Mouse (Mus musculus) gastrocnemius, postnatal 10 days (tissue): Measurements from ENCODE around the gene Fasn. TPM values are rescaled to one million over a fixed set of nuclear protein-coding genes. Genes with fewer than 3 reads are reported as not detected.
"Not testable (repeated sequence)": the region's sequence is repeated elsewhere in the genome, so short reads cannot be mapped to it uniquely, and the experiment has no call there.

Experiments used
- DNase-seq: peaks from one replicate; pipeline ENCODE4 v3.0.0; 2021; ENCODE audit warnings: mixed read lengths
- total RNA-seq, 2 experiments: library from RNA; stranded (reverse); gene quantifications; 2 replicates each; pipeline ENCODE4 v1.2.3; 2021

Gene Fasn
- total RNA-seq, 2 experiments from 2014 or later, result 21.8 to 26.4 TPM

DNA sequence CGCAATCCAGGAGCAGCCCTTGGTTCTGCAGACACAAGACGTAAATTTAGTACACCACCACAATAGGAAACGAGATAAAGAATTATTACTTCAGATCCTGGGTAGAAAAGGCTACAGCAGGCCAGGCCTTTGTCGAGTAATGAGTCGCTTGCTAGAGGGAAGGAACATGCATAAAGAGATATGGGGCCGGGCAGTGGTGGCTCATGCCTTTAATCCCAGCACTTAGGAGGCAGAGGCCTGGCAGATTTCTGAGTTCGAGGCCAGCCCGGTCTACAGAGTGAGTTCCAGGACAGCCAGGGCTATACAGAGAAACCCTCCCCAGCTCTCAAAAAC, 27.8 kb downstream of the Fasn start:
- DNase-seq, result no peak

DNA sequence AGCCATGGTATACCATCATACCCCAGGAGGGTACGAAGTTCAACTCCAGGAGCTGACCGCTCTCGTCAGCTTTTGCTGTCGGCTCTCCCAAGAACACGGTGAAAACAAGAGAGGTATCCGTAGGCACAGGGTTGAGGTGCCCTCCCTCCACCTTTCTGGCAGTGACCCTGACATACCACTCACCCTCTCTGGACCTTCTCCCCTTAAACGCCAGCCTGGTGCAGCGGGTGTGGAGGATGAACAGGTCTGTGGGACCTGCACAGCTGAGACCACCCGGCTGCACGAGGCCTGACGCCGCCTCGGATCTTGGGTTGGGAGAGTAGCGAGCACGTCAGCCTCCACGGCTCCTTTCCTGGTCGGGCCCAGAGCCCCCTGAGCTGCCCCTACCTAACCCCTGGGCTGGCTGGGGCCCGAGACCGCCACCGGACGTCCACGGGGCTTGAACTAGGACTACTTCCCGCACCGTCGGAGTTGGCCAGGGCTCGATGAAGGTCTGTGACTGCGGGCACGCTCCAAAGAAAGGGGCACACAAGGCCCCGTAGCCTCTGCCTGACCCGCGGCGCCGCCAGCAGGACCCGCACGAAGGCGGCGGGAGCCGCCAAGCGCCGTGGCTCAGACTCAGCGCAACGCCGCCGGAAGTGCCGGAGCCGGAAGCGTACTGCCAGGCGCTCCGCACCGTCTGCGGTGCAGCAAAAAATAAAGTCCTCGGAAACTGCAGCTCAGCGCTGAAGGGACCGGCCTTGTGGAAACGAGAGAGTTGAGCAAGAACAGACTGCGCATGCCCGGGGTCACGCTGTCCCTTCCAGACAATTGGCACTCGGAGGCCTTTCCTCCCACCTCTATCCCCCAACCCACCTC, 28.4 kb downstream of the Fasn start, which contains the start of gene Dus1l:
Dus1l (minus strand) TSS at position 648 of the 858 bp plus-strand sequence.
- peak; percentile 97 for DNase-seq

DNA sequence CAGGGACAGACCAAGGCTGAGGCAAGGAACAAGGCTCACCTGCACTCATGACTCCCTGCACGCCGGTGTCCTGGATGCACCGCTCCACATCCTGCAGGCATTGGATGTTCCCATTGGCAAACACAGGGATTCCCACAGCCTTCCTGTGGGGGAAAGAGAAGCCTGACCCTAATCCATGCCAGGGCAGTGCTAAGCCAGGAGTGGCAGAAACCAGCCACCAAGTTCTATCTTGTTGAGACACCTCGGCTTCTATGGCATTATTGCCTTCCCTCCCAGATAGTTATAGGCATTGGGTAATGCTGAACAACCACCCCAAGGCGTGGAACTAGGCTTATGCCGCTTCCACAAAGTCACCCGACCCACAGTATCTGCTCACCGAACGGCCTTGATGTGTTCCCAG, 31.7 kb downstream of the Fasn start:
- no peak for DNase-seq

GRCm38 (mm10) chr11:120789810-120790209, 34.5 kb downstream of the Fasn start:
- DNase-seq, result no peak

- no peak for DNase-seq
Observed at GRCm38 (mm10) chr11:120789355-120789754, 35.0 kb downstream of the Fasn start.

GRCm38 (mm10) chr11:120788460-120788859, 35.9 kb downstream of the Fasn start:
- not testable (repeated sequence) for DNase-seq

- DNase-seq, result no peak
Observed at GRCm38 (mm10) chr11:120785145-120785544, 39.2 kb downstream of the Fasn start.

DNA sequence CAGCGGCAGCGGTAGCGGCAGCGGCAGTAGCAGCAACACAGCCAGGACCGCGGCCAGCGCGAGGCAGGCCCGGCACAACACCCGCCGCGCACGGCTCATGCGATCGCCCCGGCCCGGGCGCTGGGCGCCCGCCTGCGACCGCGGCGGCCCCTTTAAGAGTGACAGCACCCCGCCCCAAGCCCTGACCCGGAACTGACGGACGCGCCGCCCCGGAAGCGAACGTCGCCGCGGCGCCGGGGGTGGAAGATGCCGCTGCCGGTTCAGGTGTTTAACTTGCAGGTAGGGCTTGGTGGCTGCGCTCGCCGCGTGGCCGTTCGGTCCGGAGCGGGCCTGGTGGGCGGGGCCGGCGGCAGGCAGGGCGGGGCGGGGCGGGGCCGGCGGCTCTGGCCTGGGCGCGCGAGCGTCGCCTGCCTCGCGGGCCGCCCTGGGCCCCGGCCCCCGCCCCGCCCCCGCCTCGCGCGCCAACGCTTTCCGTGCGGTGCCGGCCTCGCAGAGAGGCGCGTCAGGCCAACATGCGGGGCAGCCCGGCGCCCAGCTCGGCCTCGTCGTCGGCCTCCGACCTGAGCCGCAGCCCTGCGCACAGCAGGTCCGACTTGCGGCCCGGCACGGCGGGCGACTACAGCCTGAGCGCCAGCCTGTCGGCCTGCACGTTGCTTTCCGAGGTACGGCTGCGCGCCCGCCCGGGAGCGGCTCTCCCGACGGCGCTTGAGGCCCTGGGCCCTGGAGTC, 40.1 kb downstream of the Fasn start, which contains the start of the genes Rfng and Gps1:
Rfng (minus strand) TSS at position 144 of the 728 bp plus-strand sequence.
Gps1 (plus strand) TSS at position 209 of the 728 bp plus-strand sequence.
- peak; percentile 83 for DNase-seq

DNA sequence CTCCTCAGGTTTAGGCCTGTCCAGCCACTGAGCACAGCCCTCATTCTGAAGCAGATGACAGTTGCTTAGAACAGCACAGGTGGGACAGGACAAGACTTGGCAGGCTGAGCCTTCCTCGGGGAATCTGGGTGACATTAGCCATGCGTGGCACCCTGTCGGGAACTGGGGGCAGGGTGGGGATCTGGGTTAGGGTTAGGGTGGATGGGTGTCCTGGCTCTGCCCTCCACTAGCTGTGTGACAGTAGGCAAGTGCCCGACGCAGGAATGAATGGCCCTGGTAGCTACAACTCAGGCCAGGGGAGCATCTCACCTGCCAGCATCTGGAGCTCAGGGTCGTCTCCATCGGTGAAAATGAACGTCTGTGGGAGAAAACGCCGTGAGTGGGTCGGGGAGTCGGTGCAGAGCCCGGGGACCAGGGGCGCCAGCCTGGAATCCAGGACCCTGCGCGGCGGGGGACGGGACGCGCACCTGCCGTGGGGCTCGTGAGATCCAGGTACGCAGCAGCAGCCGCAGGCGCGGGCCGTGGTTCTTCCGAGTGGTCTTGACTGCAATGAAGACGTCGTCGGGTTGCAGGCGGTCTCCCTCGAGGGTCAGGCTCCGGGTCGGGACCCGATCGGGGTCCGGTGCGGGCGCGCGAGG, 40.8 kb downstream of the Fasn start:
- peak; percentile 31 for DNase-seq

DNA sequence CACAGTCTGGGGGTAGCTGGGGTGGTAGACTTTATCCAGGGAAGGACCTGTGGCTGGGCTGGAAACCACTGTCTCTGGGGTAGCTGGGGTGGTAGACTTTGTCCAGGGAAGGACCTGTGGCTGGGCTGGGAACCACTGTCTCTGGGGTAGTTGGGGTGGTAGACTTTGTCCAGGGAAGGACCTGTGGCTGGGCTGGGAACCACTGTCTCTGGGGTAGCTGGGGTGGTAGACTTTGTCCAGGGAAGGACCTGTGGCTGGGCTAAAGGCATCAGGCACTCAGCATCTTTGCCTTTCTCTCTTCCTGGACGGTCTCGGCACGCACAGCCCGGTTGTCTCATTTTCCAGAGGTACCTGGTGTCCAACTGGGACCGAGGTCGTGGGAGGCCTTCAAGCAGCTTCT, 43.0 kb downstream of the Fasn start:
- not testable (repeated sequence) for DNase-seq

DNA sequence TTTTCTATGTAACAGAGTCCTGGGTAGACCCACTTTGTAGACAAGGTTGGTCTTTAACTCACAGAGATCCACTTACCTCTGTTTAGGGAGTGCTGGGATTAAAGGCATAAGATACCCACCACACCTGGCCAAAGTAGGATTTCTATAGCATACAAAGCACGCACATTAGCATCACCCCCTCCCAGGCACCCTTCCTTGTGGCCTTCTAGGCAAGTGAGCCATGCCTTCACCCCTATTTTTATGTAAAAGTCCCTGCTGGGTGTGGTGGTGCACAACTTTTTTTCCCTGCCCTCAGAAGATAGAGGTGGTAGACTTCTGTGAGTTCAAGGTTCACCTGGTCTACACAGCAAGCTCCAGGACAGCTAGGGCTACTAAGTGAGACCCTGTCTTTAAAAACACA, 44.5 kb downstream of the Fasn start:
- no peak for DNase-seq

DNA sequence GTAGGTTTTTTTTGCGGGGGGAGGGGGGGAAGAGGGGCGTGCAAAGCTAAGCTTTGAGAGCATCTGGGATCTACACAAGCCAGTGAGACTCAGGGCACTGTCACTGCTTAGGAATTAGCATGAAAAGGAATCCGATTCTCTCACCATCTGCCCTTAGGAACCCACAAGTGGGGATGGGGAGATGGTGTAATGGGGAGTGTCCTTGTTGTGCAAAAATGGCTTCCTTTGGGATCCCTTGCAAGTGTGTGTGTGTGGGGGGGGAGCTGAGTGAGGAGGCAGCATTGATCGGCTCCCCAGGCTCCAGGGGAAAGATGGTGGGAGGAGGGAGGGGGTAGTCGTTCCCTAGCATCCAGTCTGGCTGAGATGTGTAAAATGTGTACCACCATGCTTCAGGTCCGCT, 47.2 kb downstream of the Fasn start:
- peak; percentile 2 for DNase-seq

DNA sequence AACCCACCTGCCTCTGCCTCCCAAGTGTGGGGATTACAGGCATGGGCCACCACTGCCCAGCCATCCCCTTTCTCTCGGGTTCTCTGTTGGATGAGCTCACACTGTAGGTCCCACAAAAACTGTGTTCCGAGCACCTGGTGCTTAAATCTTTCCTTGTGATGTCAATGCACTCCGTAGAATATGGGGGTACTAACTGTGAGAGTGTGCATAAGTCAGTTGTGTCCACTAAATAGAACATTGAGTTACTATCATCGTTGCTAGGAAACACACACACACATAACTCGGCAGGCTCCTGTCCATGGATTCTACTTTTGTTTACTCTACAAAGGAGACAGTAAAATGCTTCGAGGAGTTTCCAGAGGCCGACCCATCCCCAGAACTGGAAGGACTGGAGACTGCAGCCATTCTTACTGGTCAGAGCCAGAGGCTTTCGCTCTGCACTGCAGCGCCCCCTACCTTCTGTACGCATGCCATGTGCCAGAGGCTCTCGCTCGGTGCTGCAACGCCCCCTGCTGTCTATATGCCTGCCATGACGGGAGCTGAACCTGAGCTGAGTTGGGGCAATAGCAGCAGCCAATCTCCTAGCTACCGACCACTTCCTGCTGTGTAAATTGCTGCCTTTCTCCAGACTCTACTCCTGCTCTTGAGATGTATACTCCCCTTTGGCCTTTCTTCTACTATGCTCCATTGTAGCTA, 48.4 kb downstream of the Fasn start:
- peak; percentile 99 for DNase-seq

GRCm38 (mm10) chr11:120773463-120774190, 50.7 kb downstream of the Fasn start:
- no peak for DNase-seq

DNA sequence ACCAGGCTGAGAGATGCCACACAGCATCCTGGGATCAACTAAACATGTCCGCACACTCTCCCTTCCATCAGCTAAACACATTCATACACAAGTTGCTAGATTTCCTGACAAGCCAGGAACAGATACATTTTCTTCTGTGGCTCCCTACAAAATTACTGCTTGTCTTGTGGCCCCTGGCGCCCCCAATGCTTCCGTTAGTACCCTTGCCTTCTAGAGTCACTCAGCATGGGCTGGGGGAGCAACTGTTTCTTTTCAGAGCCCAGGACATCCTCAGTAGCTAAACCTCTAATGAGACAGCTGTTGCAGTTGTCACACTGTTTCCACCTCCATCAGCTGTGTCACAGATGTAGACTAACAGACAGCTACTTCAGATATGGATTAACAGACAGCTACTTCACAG, 51.6 kb downstream of the Fasn start:
- no peak for DNase-seq

- DNase-seq, result no peak
Observed at GRCm38 (mm10) chr11:120768206-120768605, 56.1 kb downstream of the Fasn start.

DNA sequence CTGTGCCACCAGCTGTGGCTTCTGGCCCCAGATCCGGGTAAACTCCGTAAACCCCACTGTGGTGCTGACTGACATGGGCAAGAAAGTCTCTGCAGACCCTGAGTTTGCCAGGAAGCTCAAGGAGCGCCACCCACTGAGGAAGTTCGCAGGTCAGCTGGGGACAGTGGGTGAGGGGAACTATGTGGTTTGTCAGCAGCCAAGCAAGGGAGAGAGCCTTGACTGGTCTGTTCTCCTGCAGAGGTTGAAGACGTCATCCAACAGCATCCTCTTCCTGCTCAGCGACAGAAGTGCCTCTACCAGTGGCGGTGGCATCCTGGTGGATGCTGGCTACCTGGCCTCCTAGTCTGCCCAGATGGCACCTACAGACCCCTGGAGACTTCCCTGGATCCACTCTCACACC, 57.3 kb downstream of the Fasn start:
- not testable (repeated sequence) for DNase-seq

GRCm38 (mm10) chr11:120763121-120763999, 61.0 kb downstream of the Fasn start:
- not testable (repeated sequence) for DNase-seq

GRCm38 (mm10) chr11:120762672-120763041, 61.7 kb downstream of the Fasn start, which contains the start of gene Hmga1b:
Hmga1b (plus strand) TSS chr11:120762794.
- DNase-seq, result not testable (repeated sequence)
